Comparison of ENCODE assay signal across 12 mouse cellular contexts in genomic region chr7:25675405-25675804, GRCm38 (mm10). TPM values are rescaled to one million over a fixed set of nuclear protein-coding genes. Genes with fewer than 3 reads are reported as not detected.
A peak's percentile ranks its signal among the peaks of the same experiment; 100 is the strongest.
DNase-seq lines count a peak whose midpoint lies in the region; ATAC-seq and TF ChIP-seq lines count a peak whose summit lies in the region.
"Had no signal": no experiment of that assay in that cellular context is flagged by ENCODE, and none has a peak within 500 bp of the region (broad histone marks: within the 10 kb centered on the region; RNA-seq: fewer than 3 reads in every experiment).

No protein-coding gene starts in this region.

- H3K4me1 ChIP-seq in liver, embryonic 11.5 days (replicated peaks; ENCODE audit: control insufficient read depth, insufficient read depth, low read length): peaks cover 10% of the 10 kb centered on the region; the same call in 1 of the 2 replicates
- H3K4me1 ChIP-seq in intestine, embryonic 15.5 days (replicated peaks): peaks cover 14% of the 10 kb centered on the region
- peaks cover 10% of the 10 kb centered on the region for H3K4me1 ChIP-seq in midbrain, embryonic 16.5 days (ENCODE audit: control insufficient read depth, insufficient read depth, low read length)

- no peak for ATAC-seq in liver, embryonic 11.5 days (replicated peaks; ENCODE audit: low FRiP score)
- no peak for ATAC-seq in intestine, embryonic 15.5 days
- ATAC-seq in midbrain, embryonic 16.5 days: peak; percentile 8
- ATAC-seq: Patski had no signal

- peaks cover 26% of the 10 kb centered on the region for H3K27me3 ChIP-seq in liver, embryonic 11.5 days (replicated peaks; ENCODE audit: control insufficient read depth, insufficient read depth, low read length)
- H3K27me3 ChIP-seq in intestine, embryonic 15.5 days (replicated peaks): peaks cover 26% of the 10 kb centered on the region
- peaks cover 18% of the 10 kb centered on the region for H3K27me3 ChIP-seq in midbrain, embryonic 16.5 days (ENCODE audit: control insufficient read depth, insufficient read depth, low read depth, low read length)
- H3K27me3 ChIP-seq: Patski had no signal

- intact Hi-C loops in gastrocnemius, adult 2 months (cut with DNase I): no loop called here

- H3K9ac ChIP-seq in liver, embryonic 11.5 days (ENCODE audit: low read depth, low read length): no peak overlapping the region
- H3K9ac ChIP-seq in intestine, embryonic 15.5 days: peak overlapping the region; percentile 26; the same call in 1 of the 2 replicates
- H3K9ac ChIP-seq in midbrain, embryonic 16.5 days (ENCODE audit: low read depth, low read length): peak overlapping the region; percentile 76; the same call in 1 of the 2 replicates

- TF ChIP-seq CTCF in gastrocnemius, adult 2 months (IDR thresholded peaks at IDR 0.05): no peak

- 55% methylated on average over 6 of the region's 6 CpGs for WGBS in liver, embryonic 11.5 days
- WGBS in intestine, embryonic 15.5 days: 44% methylated on average over 6 of the region's 6 CpGs
- WGBS in midbrain, embryonic 16.5 days: 50% methylated on average over 6 of the region's 6 CpGs

- H3K4me2 ChIP-seq in liver, embryonic 11.5 days: peak overlapping the region; percentile 82
- H3K4me2 ChIP-seq in intestine, embryonic 15.5 days (replicated peaks): peak overlapping the region; percentile 73; the same call in 1 of the 2 replicates
- peak overlapping the region; percentile 63 for H3K4me2 ChIP-seq in midbrain, embryonic 16.5 days (ENCODE audit: low read length)

- H3K9me3 ChIP-seq in liver, embryonic 11.5 days (ENCODE audit: control insufficient read depth, low read length): peaks cover 2% of the 10 kb centered on the region; the same call in 1 of the 2 replicates
- no peaks in the 10 kb centered on the region for H3K9me3 ChIP-seq in intestine, embryonic 15.5 days
- no peaks in the 10 kb centered on the region for H3K9me3 ChIP-seq in midbrain, embryonic 16.5 days (replicated peaks; ENCODE audit: control insufficient read depth, low read length, poor library complexity, severe bottlenecking)
- H3K9me3 ChIP-seq: midbrain, embryonic 12.5 days had no signal

- peak; percentile 60 for DNase-seq in cerebellum, adult 9-10 months
- DNase-seq in cerebellum, adult 8-10 months: no peak
- DNase-seq in liver, embryonic 11.5 days (ENCODE audit: low spot score): no peak
- DNase-seq in liver: no peak
- DNase-seq in gastrocnemius, adult 2 months: no peak
- no peak for DNase-seq in gastrocnemius, adult 8-10 months (ENCODE audit: low spot score in 2 of 2)
- DNase-seq: heart, postnatal 14 days; layer of hippocampus, postnatal 36 days had no signal

- peak overlapping the region; percentile 40 for H3K4me3 ChIP-seq in liver, embryonic 11.5 days (ENCODE audit: low read depth, low read length)
- no peak overlapping the region for H3K4me3 ChIP-seq in intestine, embryonic 15.5 days (replicated peaks)
- peak overlapping the region; percentile 55 for H3K4me3 ChIP-seq in midbrain, embryonic 16.5 days (ENCODE audit: low read depth, low read length)
- no peak overlapping the region for H3K4me3 ChIP-seq in gastrocnemius, adult 2 months

- no peak overlapping the region for H3K27ac ChIP-seq in liver, embryonic 11.5 days (ENCODE audit: low read depth, low read length)
- no peak overlapping the region for H3K27ac ChIP-seq in intestine, embryonic 15.5 days
- no peak overlapping the region for H3K27ac ChIP-seq in midbrain, embryonic 16.5 days (ENCODE audit: low read length)
- no peak overlapping the region for H3K27ac ChIP-seq in gastrocnemius, adult 2 months
- H3K27ac ChIP-seq: midbrain, embryonic 12.5 days had no signal

- H3K36me3 ChIP-seq in liver, embryonic 11.5 days (ENCODE audit: control insufficient read depth, insufficient read depth, low read length): no peaks in the 10 kb centered on the region
- H3K36me3 ChIP-seq in intestine, embryonic 15.5 days: no peaks in the 10 kb centered on the region
- no peaks in the 10 kb centered on the region for H3K36me3 ChIP-seq in midbrain, embryonic 16.5 days (ENCODE audit: control insufficient read depth, insufficient read depth, low read length)
- H3K36me3 ChIP-seq: midbrain, embryonic 12.5 days had no signal

RNA-seq across cellular contexts. Expression of gene Tmem91, which starts 0.4 kb away (rescaled TPM):
- 2.5 and 3.3 TPM in 2 replicates for polyA plus RNA-seq in liver, embryonic 11.5 days (2014; fragmentation: Nextera tagmentation; extraction: Ambion mirVana)
- 1.9 and 2.4 TPM in 2 replicates for polyA plus RNA-seq in intestine, embryonic 15.5 days (2015; fragmentation: Nextera tagmentation; extraction: Ambion mirVana)
- 61.6 and 90.5 TPM in 2 replicates for polyA plus RNA-seq in midbrain, embryonic 16.5 days (2015; fragmentation: Nextera tagmentation; extraction: Ambion mirVana)
- total RNA-seq in gastrocnemius, adult 2 months (2021): not detected
- not detected for total RNA-seq in gastrocnemius, adult 8-10 months (2022)

RNA-seq across cellular contexts. Expression of gene B9d2, which starts 5.2 kb away (rescaled TPM):
- 38.2 and 40.9 TPM in 2 replicates for polyA plus RNA-seq in liver, embryonic 11.5 days (2014; fragmentation: Nextera tagmentation; extraction: Ambion mirVana)
- 22.4 and 23.7 TPM in 2 replicates for polyA plus RNA-seq in intestine, embryonic 15.5 days (2015; fragmentation: Nextera tagmentation; extraction: Ambion mirVana)
- 40.0 and 49.8 TPM in 2 replicates for polyA plus RNA-seq in midbrain, embryonic 16.5 days (2015; fragmentation: Nextera tagmentation; extraction: Ambion mirVana)
- total RNA-seq in gastrocnemius, adult 2 months (2021): 1 to 10 TPM; 8.7 to 9.7 TPM
- total RNA-seq in gastrocnemius, adult 8-10 months (2022): 10 to 100 TPM in 1 of 4 experiments, 1 to 10 TPM in 3; 6.6 to 10.6 (median 6.8) TPM

RNA-seq across cellular contexts. Expression of gene Tgfb1, which starts 11.4 kb away (rescaled TPM):
- polyA plus RNA-seq in liver, embryonic 11.5 days (2014; fragmentation: Nextera tagmentation; extraction: Ambion mirVana): 14.4 and 16.4 TPM in 2 replicates
- 2.3 and 2.5 TPM in 2 replicates for polyA plus RNA-seq in intestine, embryonic 15.5 days (2015; fragmentation: Nextera tagmentation; extraction: Ambion mirVana)
- polyA plus RNA-seq in midbrain, embryonic 16.5 days (2015; fragmentation: Nextera tagmentation; extraction: Ambion mirVana): 0.21 and 0.78 TPM in 2 replicates
- 1 to 10 TPM; 4.6 to 6.6 TPM for total RNA-seq in gastrocnemius, adult 2 months (2021)
- 1 to 10 TPM; 2.1 to 4.7 (median 3.9) TPM for total RNA-seq in gastrocnemius, adult 8-10 months (2022)

RNA-seq across cellular contexts. Expression of gene Exosc5, which starts 16.4 kb away (rescaled TPM):
- 125 and 139 TPM in 2 replicates for polyA plus RNA-seq in liver, embryonic 11.5 days (2014; fragmentation: Nextera tagmentation; extraction: Ambion mirVana)
- polyA plus RNA-seq in intestine, embryonic 15.5 days (2015; fragmentation: Nextera tagmentation; extraction: Ambion mirVana): 80.5 and 87.7 TPM in 2 replicates
- polyA plus RNA-seq in midbrain, embryonic 16.5 days (2015; fragmentation: Nextera tagmentation; extraction: Ambion mirVana): 35.2 and 35.4 TPM in 2 replicates
- total RNA-seq in gastrocnemius, adult 2 months (2021): 10 to 100 TPM; 24.1 to 24.3 TPM
- 10 to 100 TPM; 24.3 to 32.8 (median 27.2) TPM for total RNA-seq in gastrocnemius, adult 8-10 months (2022)

RNA-seq across cellular contexts. Expression of gene Bckdha, which starts 16.6 kb away (rescaled TPM):
- polyA plus RNA-seq in liver, embryonic 11.5 days (2014; fragmentation: Nextera tagmentation; extraction: Ambion mirVana): 34.2 and 35.5 TPM in 2 replicates
- 44.7 and 49.2 TPM in 2 replicates for polyA plus RNA-seq in intestine, embryonic 15.5 days (2015; fragmentation: Nextera tagmentation; extraction: Ambion mirVana)
- 38.2 and 41.4 TPM in 2 replicates for polyA plus RNA-seq in midbrain, embryonic 16.5 days (2015; fragmentation: Nextera tagmentation; extraction: Ambion mirVana)
- 100 to 1,000 TPM; 103 to 152 TPM for total RNA-seq in gastrocnemius, adult 2 months (2021)
- total RNA-seq in gastrocnemius, adult 8-10 months (2022): 100 to 1,000 TPM; 116 to 140 (median 128) TPM

Comparison
In these comparisons a context has a peak if more than half of its experiments do, and no peak if none do; other contexts are left out.
1. H3K4me3 ChIP-seq: peak in liver, embryonic 11.5 days (single experiment) and midbrain, embryonic 16.5 days (single experiment); none in intestine, embryonic 15.5 days (single experiment) and gastrocnemius, adult 2 months (single experiment).
2. RNA of gene Tmem91, which starts 0.4 kb away (polyA plus RNA-seq): 61.6 to 90.5 TPM in midbrain, embryonic 16.5 days; 2.5 to 3.3 TPM in liver, embryonic 11.5 days and 1.9 to 2.4 TPM in intestine, embryonic 15.5 days; every median in the first group is over 10 times any median in the second.
3. Peak in every context shown above with its lines, with median percentiles within 50 percentile points of each other: H3K4me2 ChIP-seq.